Mouse (Mus musculus) testis, adult 2 months (tissue): Measurements from ENCODE around the gene Prlr.

Experiments used
- CTCF ChIP-seq: fragments of 200-500 bp; IDR thresholded peaks from 2 replicates; pipeline ENCODE4 v1.5.1; 2012; ENCODE audit warnings: low read depth, mild to moderate bottlenecking, inconsistent platforms, low read length, moderate library complexity; ENCODE audit not compliant: control insufficient read depth, insufficient read depth, insufficient replicate concordance
- POLR2A ChIP-seq: fragments of 200-500 bp; IDR thresholded peaks from 2 replicates; pipeline ENCODE4 v1.6.1; 2012; ENCODE audit warnings: low read depth, mild to moderate bottlenecking, inconsistent platforms, low read length, moderate library complexity; ENCODE audit not compliant: control insufficient read depth

- TF ChIP-seq CTCF, result no peak
- TF ChIP-seq POLR2A, result no peak
These were observed 100.4 kb downstream of the Prlr start for GRCm38 (mm10) chr15:10277461-10277860.
